In the genomic region with DNA sequence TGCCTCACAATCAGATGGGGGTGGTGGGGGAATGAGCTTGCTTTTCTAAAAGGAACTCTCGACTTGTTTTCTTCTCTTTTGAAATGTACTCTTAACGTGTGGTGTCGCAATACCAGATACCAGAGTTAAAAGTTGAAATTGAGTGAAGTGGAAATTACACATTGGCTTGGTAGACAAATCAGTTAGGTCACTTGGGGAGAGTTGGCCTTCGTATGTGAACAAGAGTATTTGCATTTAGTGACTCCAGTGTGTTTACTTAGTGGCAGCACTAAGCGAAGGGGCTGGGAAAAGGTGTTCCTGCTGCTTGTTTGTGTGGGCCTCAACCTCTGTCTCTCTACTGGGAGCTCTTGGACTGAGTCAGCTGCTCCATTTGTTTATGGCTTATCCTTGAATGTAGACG, we compare ENCODE assay signal across 8 mouse cellular contexts. TPM values are rescaled to one million over a fixed set of nuclear protein-coding genes. Genes with fewer than 3 reads are reported as not detected.
DNase-seq lines count a peak whose midpoint lies in the region; ATAC-seq and TF ChIP-seq lines count a peak whose summit lies in the region.

No protein-coding gene starts in this region.

- no peaks in the 10 kb centered on the region for H3K27me3 ChIP-seq in liver, adult 2 months (ENCODE audit: control insufficient read depth, insufficient read depth, low read length)
- no peaks in the 10 kb centered on the region for H3K27me3 ChIP-seq in forebrain, embryonic 10.5 days (ENCODE audit: poor library complexity, severe bottlenecking)
- no peaks in the 10 kb centered on the region for H3K27me3 ChIP-seq in liver, embryonic 11.5 days (replicated peaks; ENCODE audit: control insufficient read depth, insufficient read depth, low read length)
- no peaks in the 10 kb centered on the region for H3K27me3 ChIP-seq in myocyte (ENCODE audit: control insufficient read depth, insufficient read depth, insufficient read length)

- peak overlapping the region; percentile 93 for H3K4me3 ChIP-seq in liver, adult 2 months (ENCODE audit: insufficient read depth, low read depth, low read length)
- peak overlapping the region; percentile 96 for H3K4me3 ChIP-seq in forebrain, embryonic 10.5 days
- peak overlapping the region; percentile 99 for H3K4me3 ChIP-seq in liver, embryonic 11.5 days (ENCODE audit: low read depth, low read length)
- H3K4me3 ChIP-seq in myocyte: peak overlapping the region; percentile 62

- H3K27ac ChIP-seq in liver, adult 2 months (replicated peaks; ENCODE audit: insufficient read depth, low read depth, low read length): peak overlapping the region; percentile 98
- H3K27ac ChIP-seq in forebrain, embryonic 10.5 days: no peak overlapping the region
- H3K27ac ChIP-seq in liver, embryonic 11.5 days (ENCODE audit: low read depth, low read length): peak overlapping the region; percentile 68

- H3K9me3 ChIP-seq in forebrain, embryonic 10.5 days: no peaks in the 10 kb centered on the region
- H3K9me3 ChIP-seq in liver, embryonic 11.5 days (ENCODE audit: control insufficient read depth, low read length): no peaks in the 10 kb centered on the region

- peak overlapping the region; percentile 98 for H3K9ac ChIP-seq in liver, adult 2 months (ENCODE audit: low read depth, low read length)
- peak overlapping the region; percentile 95 for H3K9ac ChIP-seq in liver, embryonic 11.5 days (ENCODE audit: low read depth, low read length)

- 2% methylated on average over 6 of the region's 6 CpGs for WGBS in liver, adult 2 months
- WGBS in forebrain, embryonic 10.5 days: 41% methylated on average over 6 of the region's 6 CpGs
- 18% methylated on average over 6 of the region's 6 CpGs for WGBS in liver, embryonic 11.5 days

- peaks cover 21% of the 10 kb centered on the region for H3K36me3 ChIP-seq in liver, adult 2 months (ENCODE audit: control insufficient read depth, insufficient read depth, low read length)
- H3K36me3 ChIP-seq in forebrain, embryonic 10.5 days (replicated peaks): no peaks in the 10 kb centered on the region
- no peaks in the 10 kb centered on the region for H3K36me3 ChIP-seq in liver, embryonic 11.5 days (ENCODE audit: control insufficient read depth, insufficient read depth, low read length)
- H3K36me3 ChIP-seq in myocyte (ENCODE audit: control insufficient read depth, insufficient read depth): no peaks in the 10 kb centered on the region

- H3K4me2 ChIP-seq in liver, embryonic 11.5 days: peak overlapping the region; percentile 87
- H3K4me2 ChIP-seq in myocyte (ENCODE audit: low read depth): peak overlapping the region; percentile 83

- peaks cover 28% of the 10 kb centered on the region; the same call in 1 of the 2 replicates for H3K79me2 ChIP-seq in liver, adult 2 months (ENCODE audit: control insufficient read depth, insufficient read depth, low read length)
- H3K79me2 ChIP-seq in myocyte (ENCODE audit: control insufficient read depth, insufficient read depth): peaks cover 49% of the 10 kb centered on the region

- peak overlapping the region; percentile 50 for H3ac ChIP-seq in myocyte (ENCODE audit: control insufficient read depth, insufficient read length)

- DNase-seq in liver, adult 2 months (ENCODE audit: extremely low read depth, low read depth, low spot score): peak; percentile 99
- no peak for DNase-seq in liver
- no peak for DNase-seq in forebrain, embryonic 10.5 days (ENCODE audit: extremely low spot score, low spot score)
- no peak for DNase-seq in liver, embryonic 11.5 days (ENCODE audit: low spot score)
- DNase-seq in thymus, postnatal 10 days (ENCODE audit: low spot score in 2 of 2): no peak
- no peak for DNase-seq in Muller cell, postnatal 12 days (ENCODE audit: inconsistent ontology term)
- no peak for DNase-seq in left cerebral cortex, adult 9 months (ENCODE audit: low spot score in 2 of 2)

- no peak for TF ChIP-seq POLR2A in liver, adult 2 months (IDR thresholded peaks at IDR 0.05; ENCODE audit: extremely low read depth, insufficient read depth, low read length)
- no peak for TF ChIP-seq POLR2A in myocyte (IDR thresholded peaks at IDR 0.05; ENCODE audit: insufficient read length, low read depth)

- H3K4me1 ChIP-seq in liver, adult 2 months (ENCODE audit: control insufficient read depth, insufficient read depth, low read length): peaks cover 20% of the 10 kb centered on the region
- peaks cover 22% of the 10 kb centered on the region for H3K4me1 ChIP-seq in forebrain, embryonic 10.5 days
- H3K4me1 ChIP-seq in liver, embryonic 11.5 days (replicated peaks; ENCODE audit: control insufficient read depth, insufficient read depth, low read length): peaks cover 6% of the 10 kb centered on the region; the same call in 1 of the 2 replicates

- no peak for ATAC-seq in liver, embryonic 11.5 days (replicated peaks; ENCODE audit: low FRiP score)

- no peak for TF ChIP-seq CTCF in liver, adult 2 months (IDR thresholded peaks at IDR 0.05; ENCODE audit: low read depth, low read length)

TF ChIP-seq in myocyte, 11 proteins besides CTCF, POLR2A, EP300 and RAD21:
- no peak for TF ChIP-seq MAX (IDR thresholded peaks at IDR 0.05; ENCODE audit: low read depth)
- TF ChIP-seq TCF3 (IDR thresholded peaks at IDR 0.05; ENCODE audit: insufficient read length, low read depth): no peak
- no peak for TF ChIP-seq TCF12 (IDR thresholded peaks at IDR 0.05; ENCODE audit: insufficient read depth, poor library complexity, severe bottlenecking)
- TF ChIP-seq SRF (IDR thresholded peaks at IDR 0.05; ENCODE audit: control insufficient read depth, insufficient read length, low read depth): no peak
- TF ChIP-seq USF1 (IDR thresholded peaks at IDR 0.05; ENCODE audit: low read depth): no peak
- no peak for TF ChIP-seq REST (IDR thresholded peaks at IDR 0.05; ENCODE audit: insufficient read depth, insufficient read length)
- TF ChIP-seq CEBPB (IDR thresholded peaks at IDR 0.05; ENCODE audit: insufficient read depth, poor library complexity, severe bottlenecking): peak; percentile 25; the same call in 1 of the 2 replicates
- TF ChIP-seq MYOD1 (IDR thresholded peaks at IDR 0.05; ENCODE audit: control insufficient read depth in 1 of 3, insufficient read length in 2 of 3, low read depth in 2 of 3): no peak

RNA-seq across cellular contexts. Expression of gene D230025D16Rik, which starts 1.0 kb away (rescaled TPM):
- total RNA-seq in liver, adult 2 months (2014; rRNA removed): 67.3 and 67.5 TPM in 2 replicates
- polyA plus RNA-seq in liver, adult 2 months (2012; rRNA removed): 39.0 and 54.9 TPM in 2 replicates
- 23.0 and 24.4 TPM in 2 replicates for polyA plus RNA-seq in forebrain, embryonic 10.5 days (2016; fragmentation: Nextera tagmentation; extraction: Ambion mirVana)
- 24.0 and 25.2 TPM in 2 replicates for polyA plus RNA-seq in liver, embryonic 11.5 days (2014; fragmentation: Nextera tagmentation; extraction: Ambion mirVana)
- 16.6 TPM for polyA plus RNA-seq in myocyte (2012; fragmentation: generic; extraction: Trizol)

RNA-seq across cellular contexts. Expression of gene B3gnt9, which starts 29.0 kb away (rescaled TPM):
- total RNA-seq in liver, adult 2 months (2014; rRNA removed): 0.74 and 0.87 TPM in 2 replicates
- polyA plus RNA-seq in liver, adult 2 months (2012; rRNA removed): 1.2 and 1.4 TPM in 2 replicates
- polyA plus RNA-seq in forebrain, embryonic 10.5 days (2016; fragmentation: Nextera tagmentation; extraction: Ambion mirVana): 1.4 and 2.1 TPM in 2 replicates
- polyA plus RNA-seq in liver, embryonic 11.5 days (2014; fragmentation: Nextera tagmentation; extraction: Ambion mirVana): 4.2 and 4.4 TPM in 2 replicates
- polyA plus RNA-seq in myocyte (2012; fragmentation: generic; extraction: Trizol): 6.2 TPM

RNA-seq across cellular contexts. Expression of gene Tradd, which starts 38.5 kb away (rescaled TPM):
- total RNA-seq in liver, adult 2 months (2014; rRNA removed): 11.8 and 12.3 TPM in 2 replicates
- 16.1 and 18.6 TPM in 2 replicates for polyA plus RNA-seq in liver, adult 2 months (2012; rRNA removed)
- polyA plus RNA-seq in forebrain, embryonic 10.5 days (2016; fragmentation: Nextera tagmentation; extraction: Ambion mirVana): 13.4 and 13.9 TPM in 2 replicates
- 23.1 and 23.2 TPM in 2 replicates for polyA plus RNA-seq in liver, embryonic 11.5 days (2014; fragmentation: Nextera tagmentation; extraction: Ambion mirVana)
- polyA plus RNA-seq in myocyte (2012; fragmentation: generic; extraction: Trizol): 27.0 TPM

RNA-seq across cellular contexts. Expression of gene Fbxl8, which starts 38.5 kb away (rescaled TPM):
- total RNA-seq in liver, adult 2 months (2014; rRNA removed): 1.9 and 3.4 TPM in 2 replicates
- 6.7 and 7.3 TPM in 2 replicates for polyA plus RNA-seq in liver, adult 2 months (2012; rRNA removed)
- 0.55 and 0.91 TPM in 2 replicates for polyA plus RNA-seq in forebrain, embryonic 10.5 days (2016; fragmentation: Nextera tagmentation; extraction: Ambion mirVana)
- 2.0 and 2.4 TPM in 2 replicates for polyA plus RNA-seq in liver, embryonic 11.5 days (2014; fragmentation: Nextera tagmentation; extraction: Ambion mirVana)
- 10.5 TPM for polyA plus RNA-seq in myocyte (2012; fragmentation: generic; extraction: Trizol)

RNA-seq across cellular contexts. Expression of gene Hsf4, which starts 43.7 kb away (rescaled TPM):
- 4.4 and 4.8 TPM in 2 replicates for total RNA-seq in liver, adult 2 months (2014; rRNA removed)
- 9.4 and 11.0 TPM in 2 replicates for polyA plus RNA-seq in liver, adult 2 months (2012; rRNA removed)
- polyA plus RNA-seq in forebrain, embryonic 10.5 days (2016; fragmentation: Nextera tagmentation; extraction: Ambion mirVana): not detected in 2 replicates
- polyA plus RNA-seq in liver, embryonic 11.5 days (2014; fragmentation: Nextera tagmentation; extraction: Ambion mirVana): 0.19 TPM in 1 of 2 replicates, not detected in the other
- polyA plus RNA-seq in myocyte (2012; fragmentation: generic; extraction: Trizol): 5.8 TPM
